18 mouse cellular contexts compared by ENCODE assay signal in the genomic region with DNA sequence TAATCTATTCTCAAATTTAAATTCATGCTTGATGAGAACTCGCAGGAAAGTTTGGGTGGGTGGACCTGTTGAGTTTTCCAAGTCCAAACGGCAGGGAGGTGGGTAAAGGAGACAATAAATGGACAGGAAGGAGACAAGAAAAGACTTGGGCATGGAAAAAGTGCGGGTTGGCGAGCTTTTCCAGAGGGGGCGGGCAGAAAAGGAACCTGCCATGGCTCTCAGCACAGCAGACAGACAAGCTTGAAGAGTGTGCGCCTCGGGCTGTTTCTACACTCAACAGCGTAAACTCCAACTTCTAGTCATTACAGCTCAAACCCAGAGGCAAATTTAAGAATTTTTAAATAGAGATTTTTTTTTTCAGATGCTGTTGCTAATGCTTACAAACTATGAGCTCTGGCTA.
DNase-seq lines count a peak whose midpoint lies in the region; ATAC-seq and TF ChIP-seq lines count a peak whose summit lies in the region.
"Had no signal": no experiment of that assay in that cellular context is flagged by ENCODE, and none has a peak within 500 bp of the region (broad histone marks: within the 10 kb centered on the region; RNA-seq: fewer than 3 reads in every experiment).

No protein-coding gene starts in this region.

- peak; percentile 93 for DNase-seq in heart, adult 11 months
- DNase-seq in heart, postnatal 36 days: no peak
- DNase-seq in liver, postnatal 0 days: no peak
- no peak for DNase-seq in frontal cortex, postnatal 10 days (ENCODE audit: low spot score in 2 of 2)
- DNase-seq: cerebellum, adult 18-20 months; right cerebral cortex, postnatal 4 days; thymus, postnatal 14 days had no signal

- intact Hi-C loops in heart, postnatal 36 days (cut with DNase I): no loop called here

- peak overlapping the region; percentile 55; the same call in 1 of the 2 replicates for H3K27ac ChIP-seq in hindbrain, embryonic 13.5 days
- H3K27ac ChIP-seq in hindbrain, embryonic 16.5 days (ENCODE audit: low read depth, low read length): no peak overlapping the region
- 0 out of 2 replicates have a peak overlapping the region, but pooled peaks have one; percentile 16 for H3K27ac ChIP-seq in liver, postnatal 0 days (ENCODE audit: low read depth)
- H3K27ac ChIP-seq in liver, embryonic 12.5 days: no peak overlapping the region
- 0 out of 2 replicates have a peak overlapping the region, but pooled peaks have one; percentile 20 for H3K27ac ChIP-seq in embryonic fibroblast, embryonic 13.5 days (ENCODE audit: insufficient read depth, low read length)
- H3K27ac ChIP-seq: neural tube, embryonic 12.5 days had no signal

- peaks cover 48% of the 10 kb centered on the region for H3K4me1 ChIP-seq in hindbrain, embryonic 13.5 days (replicated peaks)
- H3K4me1 ChIP-seq in hindbrain, embryonic 16.5 days (ENCODE audit: control insufficient read depth, insufficient read depth, low read depth, low read length): peaks cover 23% of the 10 kb centered on the region
- peaks cover 6% of the 10 kb centered on the region; the same call in 1 of the 2 replicates for H3K4me1 ChIP-seq in liver, postnatal 0 days (ENCODE audit: insufficient read depth)
- H3K4me1 ChIP-seq in liver, embryonic 12.5 days: peaks cover 8% of the 10 kb centered on the region; the same call in 1 of the 2 replicates
- peaks cover 9% of the 10 kb centered on the region for H3K4me1 ChIP-seq in embryonic fibroblast, embryonic 13.5 days (ENCODE audit: control insufficient read depth, insufficient read depth, low read length)

- no peak overlapping the region for H3K4me2 ChIP-seq in hindbrain, embryonic 13.5 days
- H3K4me2 ChIP-seq in hindbrain, embryonic 16.5 days (ENCODE audit: low read length): no peak overlapping the region
- H3K4me2 ChIP-seq in liver, postnatal 0 days (ENCODE audit: low read depth, low read length): no peak overlapping the region
- H3K4me2 ChIP-seq in liver, embryonic 12.5 days: no peak overlapping the region
- H3K4me2 ChIP-seq: liver, embryonic 11.5 days; neural tube, embryonic 12.5 days had no signal

- TF ChIP-seq EP300 in liver, postnatal 0 days (IDR thresholded peaks at IDR 0.05; ENCODE audit: low read depth): no peak

- no peaks in the 10 kb centered on the region for H3K36me3 ChIP-seq in hindbrain, embryonic 13.5 days
- no peaks in the 10 kb centered on the region for H3K36me3 ChIP-seq in hindbrain, embryonic 16.5 days (ENCODE audit: control insufficient read depth, insufficient read depth, low read length)
- H3K36me3 ChIP-seq in liver, postnatal 0 days (replicated peaks; ENCODE audit: insufficient read depth, low read length): peaks cover 21% of the 10 kb centered on the region
- 0 out of 2 replicates have a peak, but pooled peaks cover 2% of the 10 kb centered on the region for H3K36me3 ChIP-seq in liver, embryonic 12.5 days
- H3K36me3 ChIP-seq: G1E; neural tube, embryonic 12.5 days had no signal

- no peak overlapping the region for H3K9ac ChIP-seq in hindbrain, embryonic 13.5 days
- H3K9ac ChIP-seq in hindbrain, embryonic 16.5 days (ENCODE audit: low read depth, low read length): no peak overlapping the region
- no peak overlapping the region for H3K9ac ChIP-seq in liver, postnatal 0 days (replicated peaks)
- H3K9ac ChIP-seq in liver, embryonic 12.5 days: no peak overlapping the region
- H3K9ac ChIP-seq: neural tube, embryonic 12.5 days had no signal

- H3K4me3 ChIP-seq in hindbrain, embryonic 13.5 days: no peak overlapping the region
- H3K4me3 ChIP-seq in hindbrain, embryonic 16.5 days (ENCODE audit: low read length): no peak overlapping the region
- H3K4me3 ChIP-seq in liver, postnatal 0 days (ENCODE audit: low read depth, low read length): no peak overlapping the region
- no peak overlapping the region for H3K4me3 ChIP-seq in liver, embryonic 12.5 days
- no peak overlapping the region for H3K4me3 ChIP-seq in embryonic fibroblast, embryonic 13.5 days (ENCODE audit: insufficient read depth, low read length)
- H3K4me3 ChIP-seq: erythroblast, embryonic 14.5 days; neural tube, embryonic 12.5 days had no signal

- no peak for ATAC-seq in hindbrain, embryonic 13.5 days (ENCODE audit: low FRiP score)
- no peak for ATAC-seq in hindbrain, embryonic 16.5 days
- ATAC-seq in liver, postnatal 0 days: no peak
- no peak for ATAC-seq in liver, embryonic 12.5 days
- ATAC-seq: forebrain, embryonic 16.5 days; inflammation-experienced regulatory T-cells, adult 6 months; midbrain, embryonic 16.5 days had no signal

- no peak for TF ChIP-seq POLR2A in embryonic fibroblast, embryonic 13.5 days (IDR thresholded peaks at IDR 0.05; ENCODE audit: low read depth, low read length)

- no peaks in the 10 kb centered on the region for H3K9me3 ChIP-seq in hindbrain, embryonic 13.5 days
- H3K9me3 ChIP-seq in hindbrain, embryonic 16.5 days (ENCODE audit: control insufficient read depth, low read length): no peaks in the 10 kb centered on the region
- no peaks in the 10 kb centered on the region for H3K9me3 ChIP-seq in liver, postnatal 0 days (ENCODE audit: low read length)
- H3K9me3 ChIP-seq in liver, embryonic 12.5 days (replicated peaks): no peaks in the 10 kb centered on the region
- H3K9me3 ChIP-seq: neural tube, embryonic 12.5 days had no signal

- no peak for TF ChIP-seq CTCF in liver, postnatal 0 days (IDR thresholded peaks at IDR 0.05; ENCODE audit: low read depth)
- no peak for TF ChIP-seq CTCF in embryonic fibroblast, embryonic 13.5 days (IDR thresholded peaks at IDR 0.05; ENCODE audit: borderline replicate concordance, insufficient read depth, low read length)

- WGBS in hindbrain, embryonic 13.5 days: 72% methylated on average over 8 of the region's 8 CpGs
- WGBS in hindbrain, embryonic 16.5 days: 58% methylated on average over 8 of the region's 8 CpGs
- 76% methylated on average over 8 of the region's 8 CpGs for WGBS in liver, postnatal 0 days (ENCODE audit: insufficient replicate concordance)
- 63% methylated on average over 8 of the region's 8 CpGs for WGBS in liver, embryonic 12.5 days (ENCODE audit: insufficient replicate concordance)

- H3K27me3 ChIP-seq in hindbrain, embryonic 13.5 days: no peaks in the 10 kb centered on the region
- no peaks in the 10 kb centered on the region for H3K27me3 ChIP-seq in hindbrain, embryonic 16.5 days (replicated peaks; ENCODE audit: control insufficient read depth, insufficient read depth, low read length)
- no peaks in the 10 kb centered on the region for H3K27me3 ChIP-seq in liver, postnatal 0 days (ENCODE audit: insufficient read depth, low read length)
- no peaks in the 10 kb centered on the region for H3K27me3 ChIP-seq in liver, embryonic 12.5 days (replicated peaks)
- H3K27me3 ChIP-seq: neural tube, embryonic 12.5 days had no signal

Comparison
In these comparisons a context has a peak if more than half of its experiments do, and no peak if none do; other contexts are left out.
1. H3K27ac ChIP-seq: peak in hindbrain, embryonic 13.5 days (single experiment), liver, postnatal 0 days (single experiment) and embryonic fibroblast, embryonic 13.5 days (single experiment); none in hindbrain, embryonic 16.5 days (single experiment) and liver, embryonic 12.5 days (single experiment).